Mouse (Mus musculus): Measurements from ENCODE around the gene Smyd5.

Smyd5 gene

GRCm38 (mm10) chr6:85491606-85492005 is 59.8 kb downstream of the Smyd5 start:
- no peak for DNase-seq (ENCODE audit: low spot score)
